Mouse (Mus musculus): ENCODE results near the gene Bpifb4.

The Bpifb4 gene

DNA sequence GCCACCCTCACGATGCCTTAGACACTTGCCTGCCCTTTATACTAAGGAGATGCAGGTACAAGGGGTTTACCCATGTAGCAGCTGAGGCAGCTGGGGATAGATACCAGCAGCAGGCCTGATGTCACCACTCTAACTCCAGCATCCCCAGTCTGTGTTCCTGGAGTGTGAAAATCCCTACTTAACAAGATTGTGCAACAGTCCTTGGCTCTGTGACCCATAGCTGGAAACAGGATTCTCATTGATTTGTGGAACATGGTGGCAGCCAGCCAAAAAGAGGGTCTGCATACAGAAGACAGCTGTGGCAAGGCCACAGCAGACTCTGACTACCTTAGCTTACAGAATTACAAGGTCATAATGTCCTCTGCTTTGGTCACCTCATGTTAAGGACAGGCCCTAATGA, 67.1 kb downstream of the Bpifb4 start:
- no peak for DNase-seq (ENCODE audit: low spot score in 2 of 2)

DNA sequence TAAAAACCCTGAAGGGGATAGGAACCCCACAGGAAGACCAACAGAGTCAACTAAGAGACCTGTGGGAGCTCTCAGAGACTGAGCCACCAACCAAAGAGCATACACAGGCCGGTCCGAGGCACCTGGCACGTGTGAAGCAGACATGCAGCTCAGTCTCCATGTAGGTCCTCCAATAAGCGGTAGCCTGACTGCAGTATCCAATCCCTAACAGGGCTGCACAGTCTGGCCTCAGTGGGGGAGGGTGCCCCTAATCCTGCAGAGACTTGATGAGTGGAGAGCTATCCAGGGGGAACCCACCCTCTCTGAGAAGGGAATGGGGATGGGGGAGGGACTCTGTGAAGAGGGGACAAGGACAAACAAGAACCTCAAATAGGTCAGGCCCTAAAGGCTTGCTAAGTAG, 67.7 kb downstream of the Bpifb4 start:
- DNase-seq (ENCODE audit: low spot score in 2 of 2): no peak

DNA sequence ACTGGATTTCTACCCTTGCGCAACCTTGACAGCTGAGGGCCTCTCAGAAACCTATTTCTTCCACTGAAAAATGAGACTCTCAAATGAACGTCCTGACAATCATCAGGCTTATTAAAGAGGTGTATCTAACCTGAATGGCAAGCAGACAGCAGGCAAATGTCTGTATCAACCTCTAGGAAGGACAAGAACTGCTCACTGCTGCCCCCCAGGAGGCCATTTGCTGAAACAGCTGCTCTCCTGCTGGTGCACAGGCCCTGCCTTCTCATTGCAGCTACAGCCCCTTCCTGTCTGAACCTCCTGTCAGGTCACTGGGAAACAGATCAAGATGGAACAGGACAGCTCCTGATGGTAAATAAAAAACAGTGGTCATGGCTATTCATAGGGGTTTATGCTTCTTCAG, 68.3 kb downstream of the Bpifb4 start:
- DNase-seq (ENCODE audit: low spot score in 2 of 2): no peak

DNA sequence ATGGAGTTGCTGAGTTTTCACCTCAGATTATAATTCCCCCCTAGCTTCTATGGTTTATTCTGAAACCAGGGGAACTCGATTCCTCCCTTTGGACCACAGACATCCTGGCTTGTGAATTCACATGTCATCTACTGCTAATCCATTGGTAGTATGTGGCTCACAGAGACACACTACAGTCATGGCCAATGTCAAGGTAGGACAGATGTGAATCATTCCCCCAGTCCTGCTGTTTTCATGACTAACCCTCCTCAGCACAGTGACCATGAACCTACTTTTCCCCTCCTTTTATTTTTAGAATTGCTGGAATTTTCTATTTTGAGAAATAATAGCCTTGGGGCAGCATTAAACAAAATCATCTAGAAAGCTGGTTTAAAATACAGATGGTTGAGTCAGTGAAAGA, 69.4 kb downstream of the Bpifb4 start:
- DNase-seq (ENCODE audit: low spot score in 2 of 2): no peak

DNA sequence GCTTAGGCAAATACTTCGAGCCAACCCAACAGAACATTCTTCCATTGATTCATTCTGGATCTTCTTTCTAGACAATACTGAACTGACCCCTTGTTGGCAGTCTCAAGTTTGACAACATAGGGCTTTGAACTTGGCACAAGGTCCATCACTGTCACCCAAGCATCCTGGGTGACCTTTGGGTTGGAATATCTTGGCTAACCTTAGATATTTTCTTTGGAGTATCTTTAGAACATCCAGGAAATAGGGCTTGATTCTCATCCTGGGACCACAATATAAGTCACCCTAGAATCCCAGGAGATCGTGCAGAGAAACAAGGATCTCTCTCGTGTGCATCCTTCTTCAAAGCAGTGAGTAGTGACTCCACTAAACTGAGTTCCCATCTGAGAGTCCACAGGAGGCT, 70.0 kb downstream of the Bpifb4 start, which contains the start of gene Bpifa2:
Bpifa2 (plus strand) TSS at position 301 of the 400 bp plus-strand sequence.
- DNase-seq (ENCODE audit: low spot score in 2 of 2): no peak

Measured in urinary bladder, postnatal 36 days (tissue).